Mouse (Mus musculus) limb, embryonic 11.5 days (tissue): ENCODE data around the gene Hs6st3. TPM values are rescaled to one million over a fixed set of nuclear protein-coding genes. Genes with fewer than 3 reads are reported as not detected.

Experiments used
- ATAC-seq: fragments of 200-750 bp; cut with Nextera tagmentation; 2 replicates; pipeline ENCODE4 v1.8.0; 2017; ENCODE audit warnings: low read depth; ENCODE audit not compliant: insufficient number of reproducible peaks, low FRiP score, low TSS enrichment
- DNase-seq: peaks from one replicate; pipeline ENCODE4 v3.0.0-alpha.2; 2015; ENCODE audit warnings: low spot score
- H3K27ac ChIP-seq: fragments of 300-500 bp; sonication (generic); replicated peaks from 2 replicates; pipeline ENCODE4 v1.5.1; 2014; ENCODE audit warnings: low read depth, mild to moderate bottlenecking, low read length
- H3K27me3 ChIP-seq: fragments of 300-500 bp; sonication (generic); 2 replicates; pipeline ENCODE4 v1.6.1; 2014; ENCODE audit warnings: mild to moderate bottlenecking, low read length, mixed read lengths; ENCODE audit not compliant: control insufficient read depth, insufficient read depth
- H3K36me3 ChIP-seq: fragments of 300-500 bp; sonication (generic); 2 replicates; pipeline ENCODE4 v1.6.1; 2014; ENCODE audit warnings: mild to moderate bottlenecking, low read length, moderate library complexity, mixed read lengths; ENCODE audit not compliant: control insufficient read depth, insufficient read depth
- H3K4me1 ChIP-seq: fragments of 300-500 bp; sonication (generic); 2 replicates; pipeline ENCODE4 v1.6.1; 2014; ENCODE audit warnings: low read length, mixed read lengths; ENCODE audit not compliant: control insufficient read depth, insufficient read depth
- H3K4me2 ChIP-seq: fragments of 300-500 bp; sonication (generic); 2 replicates; pipeline ENCODE4 v1.6.1; 2014; ENCODE audit warnings: low read depth, mild to moderate bottlenecking, moderate library complexity; ENCODE audit not compliant: severe bottlenecking
- H3K4me3 ChIP-seq: fragments of 300-500 bp; sonication (generic); 2 replicates; pipeline ENCODE4 v1.5.1; 2014; ENCODE audit warnings: low read depth, low read length
- H3K9ac ChIP-seq: fragments of 300-500 bp; sonication (generic); 2 replicates; pipeline ENCODE4 v1.6.1; 2014; ENCODE audit warnings: mild to moderate bottlenecking, low read length
- H3K9me3 ChIP-seq: fragments of 300-500 bp; sonication (generic); 2 replicates; pipeline ENCODE4 v1.6.1; 2016; ENCODE audit warnings: low read length; ENCODE audit not compliant: control insufficient read depth
- WGBS: fragments of 180-500 bp; shearing (Covaris S2); extraction: QIAGEN DNeasy Blood & Tissue Kit; methylation state at CpG from one replicate; pipeline ENCODE4 v1.1.7; 2014; 5-methylcytosine and 5-hydroxymethylcytosine counted together
- polyA plus RNA-seq: library from polyadenylated mRNA; unstranded; fragments of >200 nt; fragmentation: Nextera tagmentation; extraction: Ambion mirVana; gene quantifications from 2 replicates; pipeline ENCODE4 v1.2.1, GENCODE M21; 2014

Hs6st3 gene
- polyA plus RNA-seq, 1 experiment from 2014 or later, result 0.17 TPM

DNA sequence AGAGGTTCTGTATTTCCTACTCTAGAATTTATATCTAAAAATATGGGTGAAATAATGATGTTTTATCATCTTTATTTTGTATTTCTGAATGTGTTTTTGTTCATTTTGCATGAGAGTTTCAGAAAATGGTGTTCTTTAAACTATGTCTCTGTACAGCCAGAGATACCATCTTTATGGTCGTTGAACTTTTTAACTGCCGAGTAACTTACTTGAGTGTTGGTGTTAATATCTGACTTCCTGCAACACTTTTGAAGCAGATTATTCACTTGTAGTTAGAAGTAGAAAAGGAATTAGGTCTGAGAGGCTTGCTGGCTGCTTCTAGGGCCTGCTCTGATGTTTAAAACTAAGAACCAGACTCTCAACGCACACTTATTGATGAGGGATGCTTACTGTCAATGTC, 576.6 kb downstream of the Hs6st3 start:
- no peaks in the 10 kb centered on the region for H3K4me1 ChIP-seq
- H3K27ac ChIP-seq, result no peak overlapping the region
- H3K4me3 ChIP-seq, result no peak overlapping the region
- H3K9me3 ChIP-seq, result no peaks in the 10 kb centered on the region
- no peak for ATAC-seq
- H3K27me3 ChIP-seq, result no peaks in the 10 kb centered on the region
- no peaks in the 10 kb centered on the region for H3K36me3 ChIP-seq
- 79% methylated on average over 3 of the region's 3 CpGs for WGBS
- no peak overlapping the region for H3K9ac ChIP-seq
- DNase-seq, result no peak
- H3K4me2 ChIP-seq, result no peak overlapping the region

DNA sequence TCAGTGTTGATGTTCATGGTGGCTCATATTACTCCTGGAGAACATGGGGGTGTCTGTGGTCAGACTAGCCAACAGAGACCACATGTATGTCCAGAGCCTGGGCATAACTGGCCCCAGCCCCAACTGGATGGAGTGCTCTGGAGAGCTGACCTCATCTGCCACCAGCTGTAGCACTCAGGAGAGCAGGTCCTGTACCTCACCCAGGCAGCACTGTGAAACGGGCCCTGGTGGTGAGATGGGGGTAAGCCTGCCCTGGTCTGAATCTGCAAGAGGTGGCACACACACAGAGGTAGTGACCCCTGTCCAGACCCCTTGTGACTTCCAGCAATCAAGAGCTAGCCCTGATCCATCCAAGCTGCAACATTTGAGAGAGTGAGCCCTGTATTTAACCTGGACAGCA, 579.2 kb downstream of the Hs6st3 start:
- Histone ChIP-seq H3K9me3 (no peaks in the 10 kb centered on the region), H3K27me3 (no peaks in the 10 kb centered on the region), H3K4me2 (no peak overlapping the region), H3K4me1 (no peaks in the 10 kb centered on the region), H3K36me3 (no peaks in the 10 kb centered on the region), H3K4me3 (no peak overlapping the region), H3K9ac (no peak overlapping the region), H3K27ac (no peak overlapping the region)
- ATAC-seq (no peak), DNase-seq (no peak)
- 68% methylated on average over 1 of the region's 1 CpGs for WGBS

DNA sequence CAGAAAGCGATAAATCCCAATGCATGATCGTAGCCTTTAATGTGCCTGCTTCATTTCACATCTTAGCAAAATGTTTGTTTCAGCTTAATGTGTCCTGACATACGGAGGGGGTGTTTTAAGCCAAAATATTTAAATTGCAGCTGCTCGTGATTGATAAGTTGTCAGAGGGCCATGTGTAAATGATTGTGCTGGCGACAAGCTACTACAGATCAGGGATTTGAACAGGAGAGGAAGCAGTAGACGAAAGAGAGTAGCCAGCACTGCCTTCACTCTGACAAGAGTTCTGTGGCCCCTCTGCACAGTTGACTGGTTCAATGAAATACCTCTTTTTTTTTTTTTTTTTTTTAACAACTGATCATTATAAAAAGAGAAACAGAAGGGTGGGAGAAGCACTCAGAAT, 587.0 kb downstream of the Hs6st3 start:
- no peak overlapping the region for H3K4me2 ChIP-seq
- DNase-seq (no peak), ATAC-seq (no peak)
- no peaks in the 10 kb centered on the region for H3K36me3 ChIP-seq
- H3K9ac ChIP-seq, result no peak overlapping the region
- 80% methylated on average over 6 of the region's 6 CpGs for WGBS
- no peak overlapping the region for H3K27ac ChIP-seq
- no peak overlapping the region for H3K4me3 ChIP-seq
- no peaks in the 10 kb centered on the region for H3K4me1 ChIP-seq
- no peaks in the 10 kb centered on the region for H3K9me3 ChIP-seq
- H3K27me3 ChIP-seq, result no peaks in the 10 kb centered on the region

DNA sequence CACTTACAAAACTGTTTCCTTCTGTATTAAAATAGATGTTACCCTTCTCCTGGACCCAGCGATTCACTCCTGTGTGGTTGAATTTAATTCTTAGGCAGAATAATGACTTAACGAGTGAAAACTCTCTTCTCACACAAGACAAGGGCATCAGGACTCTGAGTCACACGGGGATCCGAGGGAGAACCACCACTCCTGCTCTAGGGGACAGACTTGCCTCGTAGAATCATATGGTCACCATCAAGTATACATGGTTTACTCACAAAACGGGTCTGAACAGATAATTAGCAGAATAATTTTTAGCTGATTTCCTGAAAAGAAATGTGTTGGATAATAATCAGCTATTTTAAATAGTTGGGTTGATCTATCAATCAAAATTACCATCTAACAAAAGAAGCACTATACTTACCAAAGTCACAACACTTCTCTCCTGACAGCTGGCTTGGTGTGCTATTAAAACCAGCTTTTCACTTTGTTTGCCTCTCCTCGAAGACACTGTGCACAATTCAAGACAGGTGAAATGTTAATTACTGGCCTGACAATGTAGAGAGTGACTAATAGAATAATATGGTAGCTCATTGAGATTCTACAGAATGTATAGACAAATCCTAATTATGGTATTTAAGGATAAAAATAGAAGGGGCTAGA, 593.4 kb downstream of the Hs6st3 start:
- 78% methylated on average over 7 of the region's 7 CpGs for WGBS
- no peak overlapping the region for H3K9ac ChIP-seq
- H3K4me1 ChIP-seq, result no peaks in the 10 kb centered on the region
- DNase-seq (no peak), ATAC-seq (no peak)
- H3K27ac ChIP-seq, result no peak overlapping the region
- no peak overlapping the region for H3K4me3 ChIP-seq
- H3K4me2 ChIP-seq, result no peak overlapping the region
- no peaks in the 10 kb centered on the region for H3K9me3 ChIP-seq
- H3K36me3 ChIP-seq, result no peaks in the 10 kb centered on the region
- no peaks in the 10 kb centered on the region for H3K27me3 ChIP-seq

DNA sequence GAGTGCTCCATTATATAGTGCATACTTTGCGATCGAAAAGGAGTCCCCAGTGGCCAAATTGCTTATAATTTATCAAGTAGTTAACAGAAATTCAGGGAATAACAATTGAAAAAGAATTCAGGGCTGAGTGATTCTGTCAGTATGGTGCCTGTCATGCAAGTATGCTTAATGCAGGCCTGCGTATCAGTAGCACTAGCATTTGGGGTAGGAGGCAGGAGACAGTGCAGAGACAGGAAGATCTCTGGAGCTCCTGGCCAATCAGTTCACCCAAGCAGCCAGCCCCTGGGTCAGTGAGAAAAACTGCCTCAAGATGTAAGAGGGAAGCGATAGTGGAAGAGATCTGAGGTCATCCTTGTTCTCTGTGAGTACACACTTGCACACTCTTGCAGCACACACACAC, 594.1 kb downstream of the Hs6st3 start:
- WGBS, result 96% methylated on average over 4 of the region's 4 CpGs
- DNase-seq (no peak), ATAC-seq (no peak)
- no peak overlapping the region for H3K27ac ChIP-seq
- H3K4me3 ChIP-seq, result no peak overlapping the region
- H3K4me2 ChIP-seq, result no peak overlapping the region
- no peak overlapping the region for H3K9ac ChIP-seq
- H3K4me1 ChIP-seq, result no peaks in the 10 kb centered on the region
- no peaks in the 10 kb centered on the region for H3K9me3 ChIP-seq
- no peaks in the 10 kb centered on the region for H3K27me3 ChIP-seq
- no peaks in the 10 kb centered on the region for H3K36me3 ChIP-seq

DNA sequence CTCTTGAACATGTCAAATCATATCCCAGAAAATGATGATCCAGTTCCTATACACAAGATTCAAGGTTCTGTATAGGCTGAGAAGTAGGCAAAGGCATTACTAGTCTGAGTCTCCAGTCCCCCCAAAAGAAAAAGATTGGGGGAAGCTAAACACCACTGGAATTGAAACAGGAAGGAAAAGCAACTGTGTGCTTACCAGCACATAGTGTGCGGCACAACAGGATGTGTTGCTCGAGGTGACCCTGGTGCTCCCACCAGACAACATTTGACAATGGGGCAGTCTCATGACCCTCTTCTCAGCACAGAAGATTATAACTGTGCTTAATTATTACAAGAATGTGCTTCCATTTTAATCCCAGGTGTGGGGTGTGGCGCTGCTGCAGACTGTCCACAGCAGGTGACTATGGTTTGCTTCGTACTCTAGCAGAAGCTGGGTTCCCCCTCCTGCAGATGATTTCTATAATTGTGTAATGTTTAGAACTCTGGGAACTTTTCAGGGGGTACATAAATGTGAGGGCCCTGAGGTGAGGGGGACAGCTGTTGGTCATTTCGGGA, 599.3 kb downstream of the Hs6st3 start:
- no peak overlapping the region for H3K27ac ChIP-seq
- no peak overlapping the region for H3K4me2 ChIP-seq
- ATAC-seq (no peak), DNase-seq (no peak)
- no peak overlapping the region for H3K4me3 ChIP-seq
- no peaks in the 10 kb centered on the region for H3K27me3 ChIP-seq
- 82% methylated on average over 5 of the region's 5 CpGs for WGBS
- no peaks in the 10 kb centered on the region for H3K9me3 ChIP-seq
- H3K4me1 ChIP-seq, result no peaks in the 10 kb centered on the region
- no peak overlapping the region for H3K9ac ChIP-seq
- H3K36me3 ChIP-seq, result no peaks in the 10 kb centered on the region

DNA sequence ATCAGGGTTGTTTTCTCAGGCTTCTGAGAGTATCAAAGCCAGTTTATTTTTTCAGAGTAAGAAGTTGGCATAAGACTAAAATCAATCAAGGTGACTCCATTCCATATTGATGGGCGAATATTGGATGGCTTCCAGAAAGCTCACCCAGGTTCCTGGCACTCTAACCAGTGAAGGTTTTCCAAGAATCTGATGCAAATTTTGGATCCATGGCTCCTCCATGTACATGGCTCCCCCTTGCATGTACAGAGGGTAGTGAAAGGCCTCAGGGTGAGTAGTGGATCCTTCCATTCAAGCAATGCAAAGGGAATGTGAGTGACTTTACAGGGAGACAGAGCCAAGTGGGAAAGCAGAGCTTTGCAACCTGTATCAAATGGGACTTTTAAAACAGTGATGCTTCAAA, 603.6 kb downstream of the Hs6st3 start:
- no peak overlapping the region for H3K4me3 ChIP-seq
- no peaks in the 10 kb centered on the region for H3K27me3 ChIP-seq
- no peaks in the 10 kb centered on the region for H3K36me3 ChIP-seq
- H3K27ac ChIP-seq, result no peak overlapping the region
- no peak for ATAC-seq
- no peaks in the 10 kb centered on the region for H3K9me3 ChIP-seq
- DNase-seq, result no peak
- H3K4me1 ChIP-seq, result no peaks in the 10 kb centered on the region
- no peak overlapping the region for H3K4me2 ChIP-seq
- 89% methylated on average over 1 of the region's 1 CpGs for WGBS
- H3K9ac ChIP-seq, result no peak overlapping the region

DNA sequence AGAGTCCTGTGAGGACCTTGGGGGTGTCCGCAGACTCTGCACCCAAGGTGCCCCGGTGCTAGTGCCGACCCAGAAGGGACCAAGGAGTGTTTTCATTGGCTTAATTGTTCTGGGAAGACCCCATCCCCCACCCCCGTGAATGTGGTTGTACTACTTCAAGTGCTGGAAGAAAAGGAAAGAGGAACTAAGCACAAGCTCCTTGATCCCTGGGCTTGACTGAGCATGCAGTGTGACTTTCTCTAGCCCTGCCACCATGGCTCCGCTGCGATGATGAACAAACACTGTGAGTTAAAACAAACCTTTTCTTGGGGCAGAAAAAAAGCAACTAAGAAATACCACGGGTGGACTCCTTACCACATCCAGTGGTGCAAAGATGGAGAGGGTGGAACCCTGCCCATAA, 623.2 kb downstream of the Hs6st3 start:
- Histone ChIP-seq H3K36me3 (no peaks in the 10 kb centered on the region), H3K4me2 (no peak overlapping the region), H3K27me3 (no peaks in the 10 kb centered on the region), H3K27ac (no peak overlapping the region), H3K4me3 (no peak overlapping the region), H3K9ac (no peak overlapping the region), H3K4me1 (no peaks in the 10 kb centered on the region), H3K9me3 (no peaks in the 10 kb centered on the region)
- WGBS, result 87% methylated on average over 7 of the region's 7 CpGs
- ATAC-seq (no peak), DNase-seq (no peak)

DNA sequence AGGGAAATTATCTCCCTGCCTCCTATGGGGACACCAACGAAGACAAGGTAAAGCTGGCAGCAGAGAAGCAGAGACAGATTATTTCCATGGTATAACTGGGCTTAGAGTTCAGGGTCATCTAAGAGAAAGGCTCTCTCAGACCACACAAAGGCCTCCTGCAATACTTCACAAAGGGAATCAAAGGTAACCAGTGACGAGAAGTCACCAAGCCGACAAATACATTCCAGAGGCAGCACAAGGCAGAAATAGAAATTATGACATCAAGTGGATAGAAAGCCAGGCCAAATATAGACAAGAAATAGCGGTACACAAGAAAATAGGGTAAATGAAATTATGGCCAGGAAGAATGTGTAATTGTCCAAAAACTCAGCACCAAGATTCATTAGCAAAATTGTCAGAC, 633.9 kb downstream of the Hs6st3 start:
- 68% methylated on average over 4 of the region's 4 CpGs for WGBS
- no peak for ATAC-seq
- H3K9ac ChIP-seq, result no peak overlapping the region

More for the DNA sequence above, 633.9 kb downstream of the Hs6st3 start:
- Histone ChIP-seq H3K4me1 (no peaks in the 10 kb centered on the region), H3K36me3 (no peaks in the 10 kb centered on the region), H3K27me3 (no peaks in the 10 kb centered on the region), H3K9me3 (no peaks in the 10 kb centered on the region), H3K27ac (no peak overlapping the region), H3K4me2 (no peak overlapping the region), H3K4me3 (no peak overlapping the region)
- DNase-seq, result no peak
